Mouse (Mus musculus): ENCODE measurements around the gene Ptprd. TPM values are rescaled to one million over a fixed set of nuclear protein-coding genes. Genes with fewer than 3 reads are reported as not detected.

The Ptprd gene
- polyA plus RNA-seq, 1 experiment from 2014 or later: 14.3 TPM

GRCm38 (mm10) chr4:77361728-77362127, 850.0 kb downstream of the Ptprd start:
- Histone ChIP-seq H3K36me3 (no peaks in the 10 kb centered on the region), H3K9me3 (replicated peaks) (no peaks in the 10 kb centered on the region), H3K4me1 (replicated peaks) (no peaks in the 10 kb centered on the region), H3K9ac (no peak overlapping the region), H3K4me3 (no peak overlapping the region), H3K4me2 (no peak overlapping the region), H3K27ac (ENCODE audit: poor library complexity, severe bottlenecking) (no peak overlapping the region), H3K27me3 (replicated peaks) (no peaks in the 10 kb centered on the region)
- ATAC-seq (ENCODE audit: insufficient number of reproducible peaks, low FRiP score): no peak

DNA sequence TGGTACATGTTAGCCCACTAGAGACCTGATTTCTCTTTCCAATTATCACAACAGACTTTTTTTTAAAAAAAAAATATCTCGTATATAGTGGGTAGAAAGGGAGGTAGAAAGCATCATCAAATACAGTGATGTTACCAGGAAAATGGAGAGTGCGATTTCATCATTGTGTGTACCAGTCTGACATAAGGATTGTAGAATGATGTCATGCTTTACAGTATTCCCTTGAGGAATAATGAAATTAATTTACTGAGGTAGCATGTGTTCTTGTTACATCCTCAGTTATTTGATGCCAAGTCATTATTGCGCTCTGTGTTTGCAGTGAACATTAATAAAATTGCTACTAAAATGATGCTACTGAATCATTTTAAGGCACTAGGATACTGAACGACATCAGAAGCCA, 884.6 kb downstream of the Ptprd start:
- no peak for ATAC-seq (ENCODE audit: insufficient number of reproducible peaks, low FRiP score)
- Histone ChIP-seq H3K36me3 (no peaks in the 10 kb centered on the region), H3K9ac (no peak overlapping the region), H3K27me3 (replicated peaks) (no peaks in the 10 kb centered on the region), H3K4me2 (no peak overlapping the region), H3K9me3 (replicated peaks) (no peaks in the 10 kb centered on the region), H3K4me3 (no peak overlapping the region), H3K27ac (ENCODE audit: poor library complexity, severe bottlenecking) (no peak overlapping the region), H3K4me1 (replicated peaks) (no peaks in the 10 kb centered on the region)
- 77% methylated on average over 4 of the region's 4 CpGs for WGBS

DNA sequence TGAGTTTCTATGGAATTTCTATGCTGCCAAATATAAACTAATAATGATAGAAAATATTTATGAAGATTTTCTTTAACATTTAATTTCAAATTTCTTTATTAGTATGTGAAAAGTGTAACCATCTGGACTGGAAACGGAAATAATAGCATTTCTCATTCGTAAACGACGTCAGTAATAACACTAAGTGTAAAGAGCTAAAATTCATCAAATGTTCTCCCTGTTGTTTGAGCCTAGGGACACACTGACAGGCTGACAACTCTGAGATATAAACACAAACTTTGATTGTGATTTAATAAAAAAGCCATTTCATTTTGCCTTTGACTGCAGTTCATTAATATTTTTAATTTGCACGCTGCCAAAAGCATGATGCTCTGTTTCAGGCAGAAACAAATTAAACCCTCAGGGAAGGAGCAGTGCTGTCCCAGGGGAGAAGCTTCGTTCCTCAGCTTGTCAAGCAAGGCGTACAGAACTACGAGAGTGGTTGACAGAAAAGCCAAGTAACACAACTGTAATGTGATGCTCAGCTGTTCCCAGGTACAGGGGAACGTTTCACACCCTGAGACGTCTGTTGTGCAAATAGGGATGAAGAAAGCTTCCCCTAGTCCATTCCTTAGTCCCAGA, 894.6 kb downstream of the Ptprd start:
- 66% methylated on average over 10 of the region's 10 CpGs for WGBS
- Histone ChIP-seq H3K27ac (ENCODE audit: poor library complexity, severe bottlenecking) (no peak overlapping the region), H3K4me3 (no peak overlapping the region), H3K27me3 (replicated peaks) (no peaks in the 10 kb centered on the region), H3K4me1 (replicated peaks) (no peaks in the 10 kb centered on the region), H3K9me3 (replicated peaks) (no peaks in the 10 kb centered on the region), H3K9ac (no peak overlapping the region), H3K36me3 (no peaks in the 10 kb centered on the region), H3K4me2 (no peak overlapping the region)
- no peak for ATAC-seq (ENCODE audit: insufficient number of reproducible peaks, low FRiP score)

DNA sequence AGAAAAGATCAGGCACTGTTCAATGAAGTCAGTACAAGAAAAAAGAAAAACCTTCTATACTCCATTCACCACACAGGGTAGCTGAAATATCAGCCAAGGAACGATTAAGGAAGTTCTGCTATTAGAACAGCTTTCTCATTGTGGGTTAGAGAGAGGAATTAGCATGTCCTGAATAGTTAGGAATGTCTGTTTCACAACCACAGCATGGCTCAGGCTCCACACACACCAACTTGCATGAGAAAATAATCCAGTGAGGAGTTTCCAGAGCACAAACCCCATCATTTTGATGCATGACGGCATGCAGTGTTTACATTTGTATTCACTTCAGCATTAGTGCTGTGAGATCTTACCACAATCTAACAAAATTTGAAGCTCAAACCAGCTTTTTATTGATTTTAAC, 895.1 kb downstream of the Ptprd start:
- WGBS: 66% methylated on average over 2 of the region's 2 CpGs
- no peak overlapping the region for H3K9ac ChIP-seq
- H3K27me3 ChIP-seq (replicated peaks): no peaks in the 10 kb centered on the region
- H3K4me2 ChIP-seq: no peak overlapping the region
- no peak overlapping the region for H3K27ac ChIP-seq (ENCODE audit: poor library complexity, severe bottlenecking)
- no peaks in the 10 kb centered on the region for H3K4me1 ChIP-seq (replicated peaks)
- H3K36me3 ChIP-seq: no peaks in the 10 kb centered on the region
- H3K4me3 ChIP-seq: no peak overlapping the region
- no peaks in the 10 kb centered on the region for H3K9me3 ChIP-seq (replicated peaks)
- no peak for ATAC-seq (ENCODE audit: insufficient number of reproducible peaks, low FRiP score)

GRCm38 (mm10) chr4:77310127-77310788, 901.5 kb downstream of the Ptprd start:
- no peak overlapping the region for H3K9ac ChIP-seq
- no peaks in the 10 kb centered on the region for H3K9me3 ChIP-seq (replicated peaks)
- H3K27me3 ChIP-seq (replicated peaks): no peaks in the 10 kb centered on the region
- peaks cover 9% of the 10 kb centered on the region for H3K4me1 ChIP-seq (replicated peaks)
- H3K4me3 ChIP-seq: no peak overlapping the region
- no peak overlapping the region for H3K27ac ChIP-seq (ENCODE audit: poor library complexity, severe bottlenecking)
- H3K4me2 ChIP-seq: no peak overlapping the region
- H3K36me3 ChIP-seq: no peaks in the 10 kb centered on the region
- no peak for ATAC-seq (ENCODE audit: insufficient number of reproducible peaks, low FRiP score)
- WGBS: 56% methylated on average over 3 of the region's 3 CpGs

DNA sequence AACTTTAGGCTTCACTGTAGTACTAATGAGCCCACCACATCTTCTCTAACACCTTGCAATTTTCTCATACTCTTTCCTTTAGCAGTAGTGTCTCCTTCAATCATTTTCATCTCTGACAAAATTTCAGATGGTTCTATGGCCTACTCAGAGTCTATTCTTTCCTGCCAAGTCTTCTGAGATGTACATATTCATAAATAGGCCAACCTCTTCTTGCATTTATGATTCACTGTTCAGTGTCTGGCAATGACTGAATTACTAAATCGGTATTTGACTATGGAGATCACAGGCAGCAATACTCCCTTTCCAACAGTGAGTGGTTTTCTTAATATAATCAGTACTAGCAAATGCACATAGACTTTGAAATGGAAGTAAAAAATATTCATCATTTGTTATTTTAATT, 928.3 kb downstream of the Ptprd start:
- Histone ChIP-seq H3K4me1 (replicated peaks) (no peaks in the 10 kb centered on the region), H3K27ac (ENCODE audit: poor library complexity, severe bottlenecking) (no peak overlapping the region)

DNA sequence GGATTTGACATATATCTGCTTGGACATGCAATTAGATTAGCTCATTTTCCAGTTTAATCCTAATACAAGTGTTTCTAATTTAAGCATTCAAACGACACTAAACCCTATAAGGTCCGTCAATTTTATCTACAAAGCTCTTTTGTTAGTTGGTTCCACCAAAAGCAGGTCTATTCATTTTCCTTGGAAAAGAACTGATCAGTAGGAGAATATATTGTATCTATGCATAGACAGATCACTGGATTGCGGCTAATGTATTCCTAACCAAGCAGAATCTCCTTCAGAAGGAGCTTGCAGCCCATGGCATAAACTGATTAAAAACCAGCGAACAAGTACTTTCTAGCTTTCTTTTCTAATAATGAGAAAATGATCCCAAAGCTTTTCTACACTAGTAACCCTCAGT, 933.8 kb downstream of the Ptprd start:
- Histone ChIP-seq H3K27me3 (replicated peaks) (no peaks in the 10 kb centered on the region), H3K9me3 (replicated peaks) (no peaks in the 10 kb centered on the region), H3K36me3 (no peaks in the 10 kb centered on the region), H3K4me3 (no peak overlapping the region), H3K27ac (ENCODE audit: poor library complexity, severe bottlenecking) (no peak overlapping the region), H3K9ac (no peak overlapping the region), H3K4me2 (no peak overlapping the region), H3K4me1 (replicated peaks) (no peaks in the 10 kb centered on the region)
- 69% methylated on average over 4 of the region's 4 CpGs for WGBS
- ATAC-seq (ENCODE audit: insufficient number of reproducible peaks, low FRiP score): no peak

More for the DNA sequence above, 928.3 kb downstream of the Ptprd start:
- WGBS: 72% methylated on average over 1 of the region's 1 CpGs
- Histone ChIP-seq H3K36me3 (no peaks in the 10 kb centered on the region), H3K27me3 (replicated peaks) (no peaks in the 10 kb centered on the region), H3K4me2 (no peak overlapping the region), H3K9ac (no peak overlapping the region), H3K9me3 (replicated peaks) (no peaks in the 10 kb centered on the region), H3K4me3 (no peak overlapping the region)
- ATAC-seq (ENCODE audit: insufficient number of reproducible peaks, low FRiP score): no peak

- Histone ChIP-seq H3K27me3 (replicated peaks) (no peaks in the 10 kb centered on the region), H3K9ac (no peak overlapping the region), H3K27ac (ENCODE audit: poor library complexity, severe bottlenecking) (no peak overlapping the region), H3K4me3 (no peak overlapping the region), H3K36me3 (no peaks in the 10 kb centered on the region), H3K4me2 (no peak overlapping the region), H3K4me1 (replicated peaks) (peaks cover 7% of the 10 kb centered on the region), H3K9me3 (replicated peaks) (no peaks in the 10 kb centered on the region)
- WGBS: 69% methylated on average over 1 of the region's 1 CpGs
- no peak for ATAC-seq (ENCODE audit: insufficient number of reproducible peaks, low FRiP score)
Measured at GRCm38 (mm10) chr4:77259972-77260290, 951.8 kb downstream of the Ptprd start.

DNA sequence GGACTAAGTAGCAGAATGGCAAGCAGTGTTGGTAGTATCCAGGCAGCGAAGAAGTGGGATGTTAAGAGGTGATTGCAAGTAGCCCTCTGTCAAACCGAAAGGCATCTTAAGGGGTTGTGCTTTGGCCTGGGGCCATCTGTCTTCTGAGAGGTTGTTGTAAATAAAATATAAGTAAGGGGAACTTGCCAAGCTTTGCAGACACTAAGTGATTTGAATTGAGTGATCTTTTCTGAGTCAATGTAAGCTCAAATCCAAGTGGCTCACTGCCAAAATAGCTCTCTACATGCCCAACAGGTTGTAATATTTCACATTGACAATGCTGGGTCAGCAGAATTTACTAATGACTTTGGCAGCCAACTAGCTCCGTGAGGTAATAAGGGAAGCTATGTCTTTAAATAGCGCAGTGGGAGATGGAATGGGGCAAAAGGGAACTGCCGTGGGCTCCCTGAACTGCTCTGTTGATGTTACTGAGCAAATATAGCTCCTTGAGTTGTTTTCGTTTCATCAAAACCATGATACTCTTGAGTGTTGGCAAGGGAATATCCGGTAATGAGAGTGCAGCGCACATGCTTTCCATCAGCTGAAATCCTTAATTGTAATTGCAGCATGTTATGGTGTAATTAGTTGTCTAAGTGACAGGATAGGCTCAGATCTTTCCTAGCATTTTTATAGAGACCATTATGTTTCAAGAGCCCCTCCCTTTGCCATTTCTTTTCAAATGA, 952.4 kb downstream of the Ptprd start:
- no peak overlapping the region for H3K4me2 ChIP-seq
- H3K9me3 ChIP-seq (replicated peaks): no peaks in the 10 kb centered on the region
- no peaks in the 10 kb centered on the region for H3K27me3 ChIP-seq (replicated peaks)
- no peak overlapping the region for H3K4me3 ChIP-seq
- peaks cover 7% of the 10 kb centered on the region for H3K4me1 ChIP-seq (replicated peaks)
- 51% methylated on average over 8 of the region's 8 CpGs for WGBS
- no peaks in the 10 kb centered on the region for H3K36me3 ChIP-seq
- ATAC-seq (ENCODE audit: insufficient number of reproducible peaks, low FRiP score): no peak
- H3K9ac ChIP-seq: no peak overlapping the region
- no peak overlapping the region for H3K27ac ChIP-seq (ENCODE audit: poor library complexity, severe bottlenecking)

GRCm38 (mm10) chr4:77251188-77251587, 960.6 kb downstream of the Ptprd start:
- Histone ChIP-seq H3K27me3 (replicated peaks) (no peaks in the 10 kb centered on the region), H3K4me3 (no peak overlapping the region), H3K4me1 (replicated peaks) (no peaks in the 10 kb centered on the region), H3K9me3 (replicated peaks) (no peaks in the 10 kb centered on the region), H3K9ac (no peak overlapping the region), H3K4me2 (no peak overlapping the region), H3K27ac (ENCODE audit: poor library complexity, severe bottlenecking) (no peak overlapping the region), H3K36me3 (no peaks in the 10 kb centered on the region)
- no peak for ATAC-seq (ENCODE audit: insufficient number of reproducible peaks, low FRiP score)
- WGBS: 62% methylated on average over 4 of the region's 4 CpGs

- Histone ChIP-seq H3K27ac (ENCODE audit: poor library complexity, severe bottlenecking) (no peak overlapping the region), H3K4me2 (no peak overlapping the region), H3K4me3 (no peak overlapping the region), H3K36me3 (no peaks in the 10 kb centered on the region), H3K9me3 (replicated peaks) (no peaks in the 10 kb centered on the region), H3K9ac (no peak overlapping the region), H3K27me3 (replicated peaks) (no peaks in the 10 kb centered on the region), H3K4me1 (replicated peaks) (no peaks in the 10 kb centered on the region)
- WGBS: 51% methylated on average over 1 of the region's 1 CpGs
- no peak for ATAC-seq (ENCODE audit: insufficient number of reproducible peaks, low FRiP score)
Measured at GRCm38 (mm10) chr4:77249801-77250200, 962.0 kb downstream of the Ptprd start.

Measured in heart, embryonic 12.5 days (tissue).